Mouse (Mus musculus) embryonic fibroblast, embryonic 13.5 days (primary cell): ENCODE measurements around the gene Itpa.

Experiments used
- CTCF ChIP-seq: IDR thresholded peaks from 2 replicates; pipeline ENCODE4 v1.5.1; 2011; ENCODE audit warnings: mild to moderate bottlenecking, control low read depth, low read length, moderate library complexity, borderline replicate concordance; ENCODE audit not compliant: insufficient read depth
- POLR2A ChIP-seq: IDR thresholded peaks from 2 replicates; pipeline ENCODE4 v1.6.1; 2011; ENCODE audit warnings: low read depth, mild to moderate bottlenecking, control low read depth, low read length, moderate library complexity

GRCm38 (mm10) chr2:130645198-130645597 is 22.2 kb upstream of the Itpa start:
- TF ChIP-seq POLR2A (no peak), CTCF (no peak)
